Mouse (Mus musculus) hindbrain, embryonic 14.5 days (tissue): Measurements from ENCODE around the gene Oxct1. TPM values are rescaled to one million over a fixed set of nuclear protein-coding genes. Genes with fewer than 3 reads are reported as not detected.

Experiments used
- ATAC-seq: fragments of 200-750 bp; cut with Nextera tagmentation; 2 replicates; pipeline ENCODE4 v1.8.0; 2017; ENCODE audit warnings: moderate number of reproducible peaks, mild to moderate bottlenecking, moderate TSS enrichment, moderate library complexity; ENCODE audit not compliant: low FRiP score
- DNase-seq: peaks from one replicate; pipeline ENCODE4 v3.0.0-alpha.2; 2015; ENCODE audit warnings: low spot score
- H3K27ac ChIP-seq: fragments of 300-500 bp; sonication (generic); 2 replicates; pipeline ENCODE4 v1.5.1; 2014; ENCODE audit warnings: mild to moderate bottlenecking, moderate library complexity
- H3K27me3 ChIP-seq: fragments of 300-500 bp; sonication (generic); 2 replicates; pipeline ENCODE4 v1.6.1; 2014; ENCODE audit warnings: mild to moderate bottlenecking, low read length, mixed read lengths; ENCODE audit not compliant: control insufficient read depth, insufficient read depth
- H3K36me3 ChIP-seq: fragments of 300-500 bp; sonication (generic); replicated peaks from 2 replicates; pipeline ENCODE4 v1.6.1; 2014; ENCODE audit not compliant: control insufficient read depth, insufficient read depth
- H3K4me1 ChIP-seq: fragments of 300-500 bp; sonication (generic); replicated peaks from 2 replicates; pipeline ENCODE4 v1.6.1; 2014; ENCODE audit warnings: antibody characterized with exemption, low read length, mixed read lengths; ENCODE audit not compliant: control insufficient read depth, insufficient read depth
- H3K4me2 ChIP-seq: fragments of 300-500 bp; sonication (generic); replicated peaks from 2 replicates; pipeline ENCODE4 v1.6.1; 2014; ENCODE audit warnings: mild to moderate bottlenecking, moderate library complexity
- H3K4me3 ChIP-seq: fragments of 300-500 bp; sonication (generic); replicated peaks from 2 replicates; pipeline ENCODE4 v1.5.1; 2014; ENCODE audit warnings: mild to moderate bottlenecking, low read length
- H3K9ac ChIP-seq: fragments of 300-500 bp; sonication (generic); 2 replicates; pipeline ENCODE4 v1.6.1; 2014
- H3K9me3 ChIP-seq: fragments of 300-500 bp; sonication (generic); 2 replicates; pipeline ENCODE4 v1.6.1; 2016; ENCODE audit warnings: low read length; ENCODE audit not compliant: control insufficient read depth
- WGBS: fragments of 180-500 bp; shearing (Covaris S2); extraction: QIAGEN DNeasy Blood & Tissue Kit; methylation state at CpG from one replicate; pipeline ENCODE4 v1.1.7; 2014; 5-methylcytosine and 5-hydroxymethylcytosine counted together
- polyA plus RNA-seq: library from polyadenylated mRNA; unstranded; fragments of >200 nt; fragmentation: Nextera tagmentation; extraction: Ambion mirVana; gene quantifications from 2 replicates; pipeline ENCODE4 v1.2.1, GENCODE M21; 2014

Gene Oxct1
- polyA plus RNA-seq, 1 experiment from 2014 or later, result 341 TPM

DNA sequence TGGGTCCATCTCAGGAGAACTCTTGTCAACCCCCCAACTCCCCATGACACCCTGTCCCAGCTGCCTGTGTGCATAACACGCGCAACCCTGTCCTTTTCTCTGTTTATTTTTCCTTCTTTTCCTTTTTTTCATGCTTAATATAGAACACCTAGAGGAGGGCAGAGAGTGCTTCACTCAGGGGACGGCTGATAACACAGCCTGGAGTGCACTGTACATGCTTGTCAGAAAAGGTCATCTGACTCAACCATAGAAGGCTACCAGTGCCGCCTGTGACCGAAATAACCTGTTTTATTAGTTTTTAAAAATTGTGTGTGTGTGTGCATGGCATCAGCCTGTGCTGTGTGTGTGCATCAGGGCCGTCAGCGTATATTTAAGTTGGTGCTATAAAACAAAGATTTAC is 37.8 kb downstream of the Oxct1 start:
- peaks cover 34% of the 10 kb centered on the region for H3K36me3 ChIP-seq
- no peaks in the 10 kb centered on the region for H3K27me3 ChIP-seq
- 91% methylated on average over 7 of the region's 7 CpGs for WGBS

GRCm38 (mm10) chr15:4064694-4065093 is 38.5 kb downstream of the Oxct1 start:
- ATAC-seq, result no peak
- Histone ChIP-seq H3K27me3 (no peaks in the 10 kb centered on the region), H3K36me3 (peaks cover 34% of the 10 kb centered on the region), H3K4me3 (no peak overlapping the region), H3K9ac (no peak overlapping the region), H3K4me1 (no peaks in the 10 kb centered on the region), H3K27ac (no peak overlapping the region), H3K4me2 (no peak overlapping the region), H3K9me3 (no peaks in the 10 kb centered on the region)
- no peak for DNase-seq
- WGBS, result 95% methylated on average over 5 of the region's 5 CpGs

More for the DNA sequence above, 37.8 kb downstream of the Oxct1 start:
- no peak overlapping the region for H3K4me2 ChIP-seq
- no peak overlapping the region for H3K4me3 ChIP-seq
- no peak overlapping the region for H3K9ac ChIP-seq
- H3K27ac ChIP-seq, result no peak overlapping the region
- ATAC-seq, result no peak
- no peak for DNase-seq
- no peaks in the 10 kb centered on the region for H3K4me1 ChIP-seq
- H3K9me3 ChIP-seq, result no peaks in the 10 kb centered on the region

DNA sequence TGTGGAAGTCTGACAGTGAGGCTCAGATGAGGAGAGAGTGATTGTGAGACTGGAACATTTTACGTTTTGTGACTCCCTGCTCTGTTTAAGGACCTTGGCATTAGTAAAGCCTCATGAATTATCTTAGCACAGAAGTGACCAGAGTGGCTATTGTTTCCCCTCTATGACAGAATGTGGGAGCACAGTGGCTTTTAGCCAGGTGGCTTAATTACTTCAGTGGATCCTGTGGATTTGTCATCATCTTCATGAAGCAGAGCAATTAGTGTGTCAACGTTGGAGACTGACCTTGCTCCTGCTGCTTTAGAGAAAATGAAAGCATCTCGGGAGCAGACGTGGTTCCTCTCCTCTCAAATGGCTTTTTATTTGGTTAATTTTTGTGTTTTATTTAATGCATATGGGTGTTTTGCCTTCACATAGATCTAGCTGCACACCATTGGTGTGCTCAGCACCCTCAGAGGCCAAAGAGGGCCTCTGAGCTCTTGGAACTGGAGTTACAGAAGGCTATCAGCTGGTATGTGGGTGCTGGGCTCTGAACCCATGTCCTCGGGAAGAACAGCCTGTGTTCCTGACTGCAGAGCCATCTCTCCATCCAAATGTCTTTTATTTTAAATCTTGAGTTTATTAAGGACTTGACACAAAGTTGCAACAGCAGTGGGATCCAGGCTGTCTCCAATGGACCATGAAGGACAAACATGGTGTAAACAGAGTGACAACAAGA is 41.2 kb downstream of the Oxct1 start:
- Histone ChIP-seq H3K9me3 (no peaks in the 10 kb centered on the region), H3K4me3 (no peak overlapping the region), H3K27me3 (no peaks in the 10 kb centered on the region), H3K4me2 (no peak overlapping the region), H3K4me1 (no peaks in the 10 kb centered on the region), H3K27ac (no peak overlapping the region), H3K9ac (no peak overlapping the region), H3K36me3 (peaks cover 15% of the 10 kb centered on the region; the same call in 1 of the 2 replicates)
- ATAC-seq (no peak; the same call in 1 of the 2 replicates), DNase-seq (no peak)
- WGBS, result 55% methylated on average over 5 of the region's 5 CpGs

DNA sequence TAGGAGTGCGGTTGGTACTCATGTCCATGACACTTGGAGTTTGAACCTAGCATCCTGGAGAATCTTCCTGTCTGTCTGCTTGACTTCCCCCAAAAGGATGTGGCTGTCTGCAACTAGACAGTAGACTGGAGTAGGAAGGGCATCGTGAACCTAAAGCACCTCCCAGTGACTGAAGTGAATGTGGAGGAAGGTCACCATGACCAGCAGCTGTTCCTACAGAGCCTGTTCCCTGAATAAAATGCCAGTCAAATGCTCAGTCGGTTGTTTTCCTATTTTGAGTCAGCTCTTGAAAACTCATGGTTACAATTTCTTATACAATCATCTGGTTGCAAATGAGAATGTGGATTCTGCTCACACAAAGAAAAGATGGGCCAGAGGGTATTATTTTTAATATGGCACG is 51.8 kb downstream of the Oxct1 start:
- no peak for ATAC-seq

DNA sequence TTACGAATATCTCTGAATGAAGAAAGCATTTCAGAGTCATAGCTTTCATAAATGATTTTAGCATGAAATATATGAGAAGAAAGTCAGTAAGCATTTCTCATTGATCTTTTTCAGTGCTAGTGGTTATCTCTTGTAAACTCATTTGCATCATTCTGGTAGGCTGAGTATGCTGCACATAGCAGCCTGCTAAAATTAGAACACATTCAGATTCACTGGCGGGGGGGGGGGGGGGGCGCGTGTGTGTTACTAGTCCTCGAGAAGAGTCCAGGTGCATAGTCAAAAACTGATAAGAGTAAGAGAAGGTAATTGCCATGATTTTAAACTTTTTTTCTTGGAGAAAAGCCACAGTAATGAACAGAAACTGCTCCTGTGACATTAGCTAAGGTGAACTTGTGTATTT is 52.6 kb downstream of the Oxct1 start:
- Histone ChIP-seq H3K27ac (no peak overlapping the region), H3K4me1 (no peaks in the 10 kb centered on the region), H3K9me3 (0 out of 2 replicates have a peak, but pooled peaks cover 4% of the 10 kb centered on the region), H3K36me3 (0 out of 2 replicates have a peak, but pooled peaks cover 3% of the 10 kb centered on the region), H3K4me3 (no peak overlapping the region), H3K4me2 (no peak overlapping the region), H3K9ac (no peak overlapping the region), H3K27me3 (no peaks in the 10 kb centered on the region)
- DNase-seq (no peak), ATAC-seq (no peak)
- WGBS, result 90% methylated on average over 5 of the region's 5 CpGs

More for the DNA sequence above, 51.8 kb downstream of the Oxct1 start:
- Histone ChIP-seq H3K9ac (no peak overlapping the region), H3K4me3 (no peak overlapping the region), H3K27me3 (no peaks in the 10 kb centered on the region), H3K4me2 (no peak overlapping the region), H3K36me3 (0 out of 2 replicates have a peak, but pooled peaks cover 3% of the 10 kb centered on the region), H3K9me3 (0 out of 2 replicates have a peak, but pooled peaks cover 4% of the 10 kb centered on the region), H3K4me1 (no peaks in the 10 kb centered on the region), H3K27ac (no peak overlapping the region)
- no peak for DNase-seq
- 86% methylated on average over 4 of the region's 4 CpGs for WGBS

- H3K4me3 ChIP-seq, result no peak overlapping the region
- H3K9me3 ChIP-seq, result 0 out of 2 replicates have a peak, but pooled peaks cover 4% of the 10 kb centered on the region
- H3K9ac ChIP-seq, result no peak overlapping the region
- ATAC-seq, result no peak
- no peak overlapping the region for H3K4me2 ChIP-seq
- 0 out of 2 replicates have a peak, but pooled peaks cover 3% of the 10 kb centered on the region for H3K36me3 ChIP-seq
- H3K27me3 ChIP-seq, result no peaks in the 10 kb centered on the region
- no peak for DNase-seq
- H3K27ac ChIP-seq, result no peak overlapping the region
- H3K4me1 ChIP-seq, result no peaks in the 10 kb centered on the region
- 90% methylated on average over 13 of the region's 13 CpGs for WGBS
Observed at GRCm38 (mm10) chr15:4079425-4080189, 53.4 kb downstream of the Oxct1 start.

- no peaks in the 10 kb centered on the region for H3K27me3 ChIP-seq
- no peak overlapping the region for H3K4me3 ChIP-seq
- no peak overlapping the region for H3K27ac ChIP-seq
- no peaks in the 10 kb centered on the region for H3K36me3 ChIP-seq
- H3K4me1 ChIP-seq, result no peaks in the 10 kb centered on the region
- H3K4me2 ChIP-seq, result no peak overlapping the region
- H3K9ac ChIP-seq, result no peak overlapping the region
- DNase-seq, result no peak
- ATAC-seq, result peak; percentile 46; the same call in 1 of the 2 replicates
- H3K9me3 ChIP-seq, result no peaks in the 10 kb centered on the region
- 77% methylated on average over 10 of the region's 10 CpGs for WGBS
Observed at GRCm38 (mm10) chr15:4085600-4086384, 59.6 kb downstream of the Oxct1 start.

GRCm38 (mm10) chr15:4087446-4087845 is 61.3 kb downstream of the Oxct1 start:
- Histone ChIP-seq H3K4me1 (no peaks in the 10 kb centered on the region), H3K9ac (no peak overlapping the region), H3K9me3 (no peaks in the 10 kb centered on the region), H3K4me2 (no peak overlapping the region), H3K27ac (no peak overlapping the region), H3K36me3 (peaks cover 15% of the 10 kb centered on the region), H3K27me3 (no peaks in the 10 kb centered on the region), H3K4me3 (no peak overlapping the region)
- 66% methylated on average over 4 of the region's 4 CpGs for WGBS
- no peak for DNase-seq
- ATAC-seq, result no peak

GRCm38 (mm10) chr15:4087914-4088313 is 61.7 kb downstream of the Oxct1 start:
- no peak overlapping the region for H3K4me3 ChIP-seq
- no peaks in the 10 kb centered on the region for H3K9me3 ChIP-seq
- no peak overlapping the region for H3K27ac ChIP-seq
- ATAC-seq (0 out of 2 replicates have a peak, but pooled peaks have one; percentile 37), DNase-seq (no peak)
- peaks cover 15% of the 10 kb centered on the region for H3K36me3 ChIP-seq
- no peak overlapping the region for H3K9ac ChIP-seq
- WGBS, result 33% methylated on average over 7 of the region's 7 CpGs
- no peaks in the 10 kb centered on the region for H3K27me3 ChIP-seq
- no peak overlapping the region for H3K4me2 ChIP-seq
- H3K4me1 ChIP-seq, result no peaks in the 10 kb centered on the region
